Mouse (Mus musculus): ENCODE measurements around the gene Tecpr1.

DNA sequence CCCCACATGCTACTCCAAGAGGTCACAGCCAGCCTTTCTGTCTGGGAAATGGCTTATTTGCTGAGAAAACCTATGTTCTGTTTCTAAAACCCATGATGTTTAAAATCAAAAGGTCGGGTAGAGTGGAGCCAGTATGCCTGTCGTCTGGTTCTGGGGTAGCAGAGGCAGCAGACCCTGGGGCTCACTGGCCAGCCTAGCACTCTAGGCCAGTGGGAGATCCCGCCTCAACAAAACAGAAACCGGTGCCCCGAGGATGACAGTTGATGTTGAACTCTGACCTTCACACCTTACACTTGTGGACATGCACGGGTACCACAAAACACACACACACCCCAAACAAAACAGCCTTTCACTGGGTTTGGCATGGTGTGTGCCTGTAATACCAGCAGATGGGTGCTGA lies 35.0 kb downstream of the Tecpr1 start:
- TF ChIP-seq CTCF (IDR thresholded peaks at IDR 0.05; ENCODE audit: borderline replicate concordance, control insufficient read depth, extremely low read depth, insufficient read depth, low read length, poor library complexity) (no peak), POLR2A (IDR thresholded peaks at IDR 0.05; ENCODE audit: control insufficient read depth, extremely low read depth, insufficient read depth, low read length, poor library complexity) (no peak)
